Mouse (Mus musculus): ENCODE measurements around the gene Znrd1. TPM values are rescaled to one million over a fixed set of nuclear protein-coding genes. Genes with fewer than 3 reads are reported as not detected.

The Znrd1 gene
- polyA plus RNA-seq, 1 experiment from 2014 or later, result 89.0 TPM

GRCm38 (mm10) chr17:36953062-36953461 is 5.3 kb downstream of the Znrd1 start:
- Histone ChIP-seq H3K4me1 (peaks cover 24% of the 10 kb centered on the region), H3K9me3 (no peaks in the 10 kb centered on the region), H3K36me3 (replicated peaks) (peaks cover 52% of the 10 kb centered on the region), H3K27ac (no peak overlapping the region), H3K27me3 (ENCODE audit: poor library complexity, severe bottlenecking) (peaks cover 12% of the 10 kb centered on the region), H3K4me3 (no peak overlapping the region)
- 85% methylated on average over 1 of the region's 1 CpGs for WGBS
- DNase-seq (ENCODE audit: extremely low spot score, low spot score), result no peak

DNA sequence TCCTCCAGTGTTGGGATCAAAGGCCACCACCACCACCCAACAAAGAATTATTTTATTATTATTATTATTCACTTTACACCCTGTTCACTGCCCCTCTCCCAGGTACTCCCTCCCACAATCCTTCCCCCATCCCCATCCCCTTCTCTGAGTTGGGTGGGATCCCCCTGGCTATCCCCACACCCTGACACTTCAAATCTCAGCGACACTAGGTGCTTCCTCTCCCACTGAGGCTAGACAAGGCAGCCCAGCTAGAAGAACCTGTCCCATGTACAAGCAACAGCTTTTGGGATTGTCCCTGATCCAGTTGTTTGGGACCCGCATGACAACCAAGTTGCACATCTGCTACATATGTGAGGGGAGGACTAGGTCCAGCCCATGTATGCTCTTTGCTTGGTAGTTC is 5.7 kb downstream of the Znrd1 start:
- Histone ChIP-seq H3K4me3 (no peak overlapping the region), H3K4me1 (peaks cover 24% of the 10 kb centered on the region), H3K9me3 (no peaks in the 10 kb centered on the region), H3K27me3 (ENCODE audit: poor library complexity, severe bottlenecking) (peaks cover 17% of the 10 kb centered on the region), H3K36me3 (replicated peaks) (peaks cover 52% of the 10 kb centered on the region), H3K27ac (no peak overlapping the region)
- no peak for DNase-seq (ENCODE audit: extremely low spot score, low spot score)
- WGBS, result 88% methylated on average over 2 of the region's 2 CpGs

DNA sequence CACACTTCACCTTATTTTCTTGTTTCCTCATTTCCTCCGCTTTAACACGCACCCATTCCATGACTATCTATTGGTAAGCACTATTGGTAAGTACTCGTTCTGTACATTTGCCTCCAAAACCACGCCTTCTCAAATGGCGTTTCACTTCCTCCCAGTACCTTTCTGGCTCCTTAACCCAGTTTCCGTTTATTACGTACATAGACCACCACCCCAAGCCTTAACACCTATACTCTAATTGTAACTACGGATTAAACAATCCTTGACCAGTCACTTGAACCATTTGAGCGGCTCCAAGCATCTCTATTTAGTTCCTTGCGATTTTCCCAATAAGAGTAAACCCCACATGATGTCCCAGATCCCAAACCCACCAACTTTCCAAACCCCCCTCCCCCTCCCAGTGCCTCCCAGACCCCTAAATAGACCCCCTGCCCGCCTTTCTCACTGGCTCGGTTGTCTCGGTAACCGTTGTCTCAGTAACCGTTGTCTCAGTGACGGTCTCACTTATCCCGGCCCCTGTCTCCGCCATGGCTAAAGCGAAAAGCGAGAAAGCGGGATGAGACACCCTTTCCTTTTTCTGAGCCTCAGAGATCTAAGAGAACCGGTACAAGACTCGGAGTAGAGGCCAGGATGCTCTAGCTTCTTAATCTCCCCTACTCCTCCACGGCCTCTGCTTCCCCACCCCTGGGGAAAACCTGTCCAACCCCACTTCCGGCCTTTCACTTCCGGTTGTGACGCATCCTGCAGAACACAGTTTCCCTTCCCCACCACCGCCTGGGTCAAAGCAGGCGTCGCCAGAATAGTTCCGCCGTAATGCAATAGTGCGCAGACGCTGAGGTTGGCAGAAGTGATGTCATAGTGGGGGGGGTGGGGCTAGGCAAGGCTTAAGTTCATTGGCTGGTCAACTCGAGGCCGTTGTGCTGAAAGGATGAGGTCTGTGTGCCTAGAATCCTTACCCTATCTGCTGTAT is 7.1 kb downstream of the Znrd1 start, which contains the start of gene Ppp1r11:
Gene Ppp1r11, minus strand, starts transcription at position 761 of the 967 bp plus-strand sequence.
- peak; percentile 98 for DNase-seq (ENCODE audit: extremely low spot score, low spot score)
- no peaks in the 10 kb centered on the region for H3K9me3 ChIP-seq
- H3K4me1 ChIP-seq, result peaks cover 31% of the 10 kb centered on the region
- H3K27me3 ChIP-seq (ENCODE audit: poor library complexity, severe bottlenecking), result peaks cover 30% of the 10 kb centered on the region
- peak within 1 kb of the TSS; percentile 75 for H3K4me3 ChIP-seq
- peak within 1 kb of the TSS; percentile 90 for H3K27ac ChIP-seq
- 2% methylated on average over 36 of the region's 36 CpGs for WGBS
- peaks cover 47% of the 10 kb centered on the region for H3K36me3 ChIP-seq (replicated peaks)

DNA sequence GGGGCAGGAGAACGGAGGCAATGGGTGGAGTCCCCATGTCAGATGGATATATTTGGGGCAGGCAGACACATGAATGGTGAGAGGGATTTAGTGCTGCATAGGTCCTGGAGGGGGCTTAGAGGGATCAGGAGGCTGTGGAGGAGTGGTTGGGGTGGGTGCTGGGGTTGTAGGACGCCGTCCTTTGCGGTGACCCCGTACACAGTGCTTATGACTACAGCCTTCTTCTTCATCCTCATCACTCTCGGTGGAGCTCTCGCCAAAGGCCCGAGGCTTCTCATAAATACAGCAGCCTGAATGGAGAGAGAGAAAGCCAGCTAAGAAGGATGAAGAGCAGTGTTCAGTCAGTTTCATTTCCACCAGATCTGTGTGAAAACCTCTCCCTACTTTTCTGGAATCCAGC is 9.1 kb downstream of the Znrd1 start:
- no peaks in the 10 kb centered on the region for H3K9me3 ChIP-seq
- no peak overlapping the region for H3K27ac ChIP-seq
- peaks cover 50% of the 10 kb centered on the region for H3K27me3 ChIP-seq (ENCODE audit: poor library complexity, severe bottlenecking)
- H3K4me3 ChIP-seq, result no peak overlapping the region
- peaks cover 29% of the 10 kb centered on the region for H3K36me3 ChIP-seq (replicated peaks)
- 96% methylated on average over 8 of the region's 8 CpGs for WGBS
- H3K4me1 ChIP-seq, result peaks cover 32% of the 10 kb centered on the region
- DNase-seq (ENCODE audit: extremely low spot score, low spot score), result no peak

GRCm38 (mm10) chr17:36948286-36948685 is 10.1 kb downstream of the Znrd1 start:
- peaks cover 42% of the 10 kb centered on the region for H3K4me1 ChIP-seq
- H3K9me3 ChIP-seq, result no peaks in the 10 kb centered on the region
- H3K27ac ChIP-seq, result no peak overlapping the region
- DNase-seq (ENCODE audit: extremely low spot score, low spot score), result no peak
- WGBS, result 84% methylated on average over 1 of the region's 1 CpGs
- no peak overlapping the region for H3K4me3 ChIP-seq
- peaks cover 59% of the 10 kb centered on the region for H3K27me3 ChIP-seq (ENCODE audit: poor library complexity, severe bottlenecking)
- peaks cover 20% of the 10 kb centered on the region for H3K36me3 ChIP-seq (replicated peaks)

GRCm38 (mm10) chr17:36947051-36947819 is 11.1 kb downstream of the Znrd1 start:
- Histone ChIP-seq H3K9me3 (no peaks in the 10 kb centered on the region), H3K4me1 (peaks cover 50% of the 10 kb centered on the region), H3K36me3 (replicated peaks) (peaks cover 17% of the 10 kb centered on the region), H3K27ac (peak overlapping the region; percentile 83), H3K27me3 (ENCODE audit: poor library complexity, severe bottlenecking) (peaks cover 70% of the 10 kb centered on the region), H3K4me3 (peak overlapping the region; percentile 67)
- WGBS, result under 1% methylated on average over 62 of the region's 62 CpGs
- peak; percentile 66 for DNase-seq (ENCODE audit: extremely low spot score, low spot score)

GRCm38 (mm10) chr17:36944121-36944775 is 14.1 kb downstream of the Znrd1 start:
- Histone ChIP-seq H3K9me3 (no peaks in the 10 kb centered on the region), H3K4me3 (no peak overlapping the region), H3K4me1 (peaks cover 34% of the 10 kb centered on the region), H3K27ac (no peak overlapping the region), H3K36me3 (replicated peaks) (peaks cover 12% of the 10 kb centered on the region), H3K27me3 (ENCODE audit: poor library complexity, severe bottlenecking) (peaks cover 92% of the 10 kb centered on the region)
- WGBS, result 22% methylated on average over 8 of the region's 9 CpGs
- no peak for DNase-seq (ENCODE audit: extremely low spot score, low spot score)

GRCm38 (mm10) chr17:36943691-36944090 is 14.7 kb downstream of the Znrd1 start:
- Histone ChIP-seq H3K27me3 (ENCODE audit: poor library complexity, severe bottlenecking) (peaks cover 86% of the 10 kb centered on the region), H3K36me3 (replicated peaks) (peaks cover 7% of the 10 kb centered on the region), H3K4me1 (peaks cover 34% of the 10 kb centered on the region), H3K9me3 (no peaks in the 10 kb centered on the region), H3K27ac (no peak overlapping the region), H3K4me3 (peak overlapping the region; percentile 49; the same call in 1 of the 2 replicates)
- no peak for DNase-seq (ENCODE audit: extremely low spot score, low spot score)
- WGBS, result 24% methylated on average over 5 of the region's 5 CpGs

- WGBS, result 4% methylated on average over 57 of the region's 59 CpGs
Measured at GRCm38 (mm10) chr17:36942791-36943471, 15.4 kb downstream of the Znrd1 start, which contains the start of gene Rnf39. Rnf39 (plus strand) TSS chr17:36942918.

GRCm38 (mm10) chr17:36942391-36942790 is 16.0 kb downstream of the Znrd1 start:
- 53% methylated on average over 10 of the region's 10 CpGs for WGBS

More at GRCm38 (mm10) chr17:36942791-36943471, 15.4 kb downstream of the Znrd1 start, which contains the start of gene Rnf39:
- no peak within 1 kb of the TSS for H3K27ac ChIP-seq
- peaks cover 79% of the 10 kb centered on the region for H3K27me3 ChIP-seq (ENCODE audit: poor library complexity, severe bottlenecking)
- H3K4me3 ChIP-seq, result peak within 1 kb of the TSS; percentile 49
- H3K36me3 ChIP-seq (replicated peaks), result no peaks in the 10 kb centered on the region
- no peaks in the 10 kb centered on the region for H3K9me3 ChIP-seq
- no peak for DNase-seq (ENCODE audit: extremely low spot score, low spot score)
- peaks cover 33% of the 10 kb centered on the region for H3K4me1 ChIP-seq

DNA sequence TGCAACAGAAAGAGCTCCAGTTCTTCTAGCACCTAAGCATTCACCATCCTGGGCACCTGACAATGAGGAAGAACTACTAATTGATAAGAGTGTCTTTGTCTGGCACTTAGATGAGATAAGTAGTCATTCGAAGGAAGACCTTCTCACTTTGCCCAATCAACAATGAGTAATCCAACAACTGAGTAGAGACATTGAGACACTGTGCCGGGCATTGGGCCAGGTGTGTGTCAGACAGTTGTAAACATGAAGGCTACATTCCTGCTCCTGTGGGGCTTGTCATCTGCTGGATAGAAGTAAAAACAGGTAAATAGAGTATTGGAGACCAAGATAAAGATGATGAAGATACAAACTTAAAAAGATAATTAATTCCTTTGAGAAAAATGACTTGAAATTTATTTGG is 20.3 kb downstream of the Znrd1 start:
- Histone ChIP-seq H3K9me3 (no peaks in the 10 kb centered on the region), H3K27ac (no peak overlapping the region), H3K27me3 (ENCODE audit: poor library complexity, severe bottlenecking) (peaks cover 31% of the 10 kb centered on the region), H3K4me1 (peaks cover 7% of the 10 kb centered on the region), H3K4me3 (no peak overlapping the region), H3K36me3 (replicated peaks) (no peaks in the 10 kb centered on the region)
- DNase-seq (ENCODE audit: extremely low spot score, low spot score), result no peak
- 83% methylated on average over 2 of the region's 2 CpGs for WGBS

More at GRCm38 (mm10) chr17:36942391-36942790, 16.0 kb downstream of the Znrd1 start:
- Histone ChIP-seq H3K36me3 (replicated peaks) (no peaks in the 10 kb centered on the region), H3K4me1 (peaks cover 28% of the 10 kb centered on the region), H3K9me3 (no peaks in the 10 kb centered on the region), H3K27ac (no peak overlapping the region), H3K27me3 (ENCODE audit: poor library complexity, severe bottlenecking) (peaks cover 74% of the 10 kb centered on the region), H3K4me3 (peak overlapping the region; percentile 49)
- no peak for DNase-seq (ENCODE audit: extremely low spot score, low spot score)

- H3K4me3 ChIP-seq, result no peak overlapping the region
- no peak for DNase-seq (ENCODE audit: extremely low spot score, low spot score)
- no peaks in the 10 kb centered on the region for H3K4me1 ChIP-seq
- H3K9me3 ChIP-seq, result no peaks in the 10 kb centered on the region
- no peak overlapping the region for H3K27ac ChIP-seq
- 79% methylated on average over 2 of the region's 2 CpGs for WGBS
- H3K27me3 ChIP-seq (ENCODE audit: poor library complexity, severe bottlenecking), result no peaks in the 10 kb centered on the region
- no peaks in the 10 kb centered on the region for H3K36me3 ChIP-seq (replicated peaks)
Measured at GRCm38 (mm10) chr17:36931806-36932205, 26.6 kb downstream of the Znrd1 start.
